Mouse (Mus musculus): ENCODE measurements at regions not wholly inside any gene's neighbourhood (a gene's known extent, or its start where the extent isn't known, plus 50 kb on each side); places are given as distances from the start of the nearest gene placed in this dataset.

DNA sequence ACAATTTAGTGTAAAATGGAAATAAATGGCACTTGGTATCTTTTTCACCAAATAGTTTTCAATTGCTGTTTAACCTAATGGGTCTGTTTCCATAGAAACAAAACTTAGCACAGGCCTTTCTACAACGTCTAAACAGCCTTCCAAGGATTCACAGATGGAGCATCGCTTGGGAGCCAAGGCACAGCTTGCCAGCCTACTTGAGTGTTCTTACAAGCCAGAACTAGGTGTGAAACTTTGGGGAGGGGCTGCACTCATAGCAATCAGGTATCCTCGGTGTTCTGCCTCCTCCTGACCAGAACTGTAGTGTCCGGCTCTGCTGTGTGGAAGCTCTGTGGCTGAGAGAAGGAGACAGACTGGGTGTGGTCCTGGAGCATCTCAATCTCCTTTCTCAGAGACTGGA, 99.1 kb upstream of the Far2 start:
- TF ChIP-seq CTCF (IDR thresholded peaks at IDR 0.05; ENCODE audit: control insufficient read depth, insufficient read depth, insufficient replicate concordance, low read depth, low read length) (no peak), POLR2A (IDR thresholded peaks at IDR 0.05; ENCODE audit: control insufficient read depth, low read depth, low read length) (no peak)
